Mouse (Mus musculus) lung, embryonic 15.5 days (tissue): ENCODE results near the gene Gm10273. TPM values are rescaled to one million over a fixed set of nuclear protein-coding genes. Genes with fewer than 3 reads are reported as not detected.

Experiments
- ATAC-seq: fragments of 200-750 bp; cut with Nextera tagmentation; 2 replicates; pipeline ENCODE4 v1.8.0; 2017; ENCODE audit warnings: moderate number of reproducible peaks, borderline replicate concordance; ENCODE audit not compliant: low FRiP score, low TSS enrichment; ENCODE audit errors: extremely low read depth
- H3K27ac ChIP-seq: fragments of 300-500 bp; sonication (generic); 2 replicates; pipeline ENCODE4 v1.5.1; 2015; ENCODE audit warnings: moderate library complexity, mild to moderate bottlenecking, inconsistent platforms
- H3K27me3 ChIP-seq: fragments of 300-500 bp; sonication (generic); 2 replicates; pipeline ENCODE4 v1.6.1; 2015; ENCODE audit warnings: inconsistent platforms
- H3K36me3 ChIP-seq: fragments of 300-500 bp; sonication (generic); 2 replicates; pipeline ENCODE4 v1.6.1; 2015; ENCODE audit warnings: inconsistent platforms
- H3K4me1 ChIP-seq: fragments of 300-500 bp; sonication (generic); 2 replicates; pipeline ENCODE4 v1.6.1; 2015; ENCODE audit warnings: inconsistent platforms
- H3K4me2 ChIP-seq: fragments of 300-500 bp; sonication (generic); 2 replicates; pipeline ENCODE4 v1.6.1; 2015; ENCODE audit warnings: inconsistent platforms, mild to moderate bottlenecking, moderate library complexity
- H3K4me3 ChIP-seq: fragments of 300-500 bp; sonication (generic); 2 replicates; pipeline ENCODE4 v1.5.1; 2015; ENCODE audit warnings: mild to moderate bottlenecking, inconsistent platforms
- H3K9ac ChIP-seq: fragments of 300-500 bp; sonication (generic); 2 replicates; pipeline ENCODE4 v1.6.1; 2015; ENCODE audit warnings: inconsistent platforms
- H3K9me3 ChIP-seq: fragments of 300-500 bp; sonication (generic); 2 replicates; pipeline ENCODE4 v1.6.1; 2016; ENCODE audit warnings: inconsistent platforms
- WGBS: fragments of 180-500 bp; shearing (Covaris S2); methylation state at CpG from one replicate; pipeline ENCODE4 v1.1.7; 2015; 5-methylcytosine and 5-hydroxymethylcytosine counted together
- polyA plus RNA-seq: library from polyadenylated mRNA; unstranded; fragments of >200 nt; fragmentation: Nextera tagmentation; extraction: Ambion mirVana; gene quantifications from 2 replicates; pipeline ENCODE4 v1.2.1, GENCODE M21; 2015

Gm10273 gene
- polyA plus RNA-seq, 1 experiment from 2014 or later, result 5.7 TPM

DNA sequence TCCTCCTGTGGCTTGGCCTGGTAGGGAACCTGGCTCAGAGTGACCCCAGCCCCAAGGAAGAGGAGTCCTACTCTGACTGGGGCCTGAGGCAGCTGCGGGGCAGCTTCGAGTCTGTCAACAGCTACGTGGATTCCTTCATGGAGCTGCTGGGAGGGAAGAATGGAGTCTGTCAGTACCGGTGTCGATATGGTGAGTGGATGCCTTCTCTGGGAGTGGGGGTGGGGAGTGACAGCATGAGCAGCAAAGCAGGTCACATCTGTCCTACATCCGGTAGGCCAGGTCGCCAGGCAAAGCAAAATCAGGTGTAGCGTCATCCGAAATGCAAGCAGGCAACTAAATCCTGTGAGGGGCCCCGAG, 8.3 kb downstream of the Gm10273 start:
- ATAC-seq, result no peak
- 53% methylated on average over 10 of the region's 10 CpGs for WGBS
- H3K36me3 ChIP-seq, result no peaks in the 10 kb centered on the region
- no peaks in the 10 kb centered on the region for H3K9me3 ChIP-seq
- no peak overlapping the region for H3K27ac ChIP-seq
- no peak overlapping the region for H3K4me3 ChIP-seq
- H3K9ac ChIP-seq, result no peak overlapping the region
- no peak overlapping the region for H3K4me2 ChIP-seq
- H3K27me3 ChIP-seq, result no peaks in the 10 kb centered on the region
- no peaks in the 10 kb centered on the region for H3K4me1 ChIP-seq

DNA sequence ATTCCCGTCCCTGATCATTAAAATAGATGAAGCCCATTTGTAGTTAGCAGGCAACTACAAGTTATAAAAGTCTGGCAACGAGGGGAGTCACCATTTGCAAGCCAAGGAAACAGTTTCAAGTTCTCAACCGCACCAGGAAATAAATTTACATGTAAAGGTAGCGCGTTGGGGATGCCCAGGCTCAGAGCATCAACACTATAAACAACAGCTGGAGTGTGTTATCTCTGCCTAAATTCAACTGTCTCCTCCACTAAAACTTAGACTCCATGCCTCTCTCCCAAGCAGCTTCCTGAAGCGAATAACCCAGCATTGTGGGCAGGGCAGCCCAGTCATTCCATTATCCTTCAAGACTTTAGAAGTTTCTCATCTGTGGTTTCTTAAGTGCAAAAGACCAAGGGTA, 13.1 kb downstream of the Gm10273 start:
- H3K27me3 ChIP-seq, result no peaks in the 10 kb centered on the region
- H3K4me3 ChIP-seq, result no peak overlapping the region
- no peaks in the 10 kb centered on the region for H3K9me3 ChIP-seq
- no peak overlapping the region for H3K4me2 ChIP-seq
- ATAC-seq, result no peak
- no peaks in the 10 kb centered on the region for H3K4me1 ChIP-seq
- no peak overlapping the region for H3K9ac ChIP-seq
- H3K36me3 ChIP-seq, result no peaks in the 10 kb centered on the region
- no peak overlapping the region for H3K27ac ChIP-seq
- WGBS, result 46% methylated on average over 6 of the region's 6 CpGs

DNA sequence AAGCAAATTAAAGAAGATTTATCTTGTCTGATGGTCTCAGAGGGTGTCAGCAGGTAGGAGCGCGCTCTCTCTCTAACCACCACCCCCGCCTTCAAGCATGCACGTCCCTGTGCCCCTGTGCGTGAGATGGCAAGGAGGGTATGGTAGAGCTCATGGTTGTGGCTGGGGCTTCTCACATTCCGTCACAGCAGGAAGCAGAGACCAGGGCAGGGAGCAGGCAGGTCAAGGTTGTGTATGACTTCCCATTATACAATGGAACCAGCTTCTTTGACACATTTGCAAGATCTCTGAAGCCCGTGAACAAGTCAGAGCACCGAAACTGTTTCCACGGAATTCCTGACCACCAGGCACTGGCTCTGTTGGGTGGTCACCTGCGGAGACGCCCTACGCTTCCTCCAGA, 14.8 kb downstream of the Gm10273 start:
- no peak overlapping the region for H3K27ac ChIP-seq
- no peaks in the 10 kb centered on the region for H3K4me1 ChIP-seq
- no peak for ATAC-seq
- H3K4me3 ChIP-seq, result no peak overlapping the region
- H3K4me2 ChIP-seq, result no peak overlapping the region
- WGBS, result 70% methylated on average over 12 of the region's 12 CpGs
- H3K27me3 ChIP-seq, result no peaks in the 10 kb centered on the region
- no peaks in the 10 kb centered on the region for H3K9me3 ChIP-seq
- H3K36me3 ChIP-seq, result no peaks in the 10 kb centered on the region
- no peak overlapping the region for H3K9ac ChIP-seq

DNA sequence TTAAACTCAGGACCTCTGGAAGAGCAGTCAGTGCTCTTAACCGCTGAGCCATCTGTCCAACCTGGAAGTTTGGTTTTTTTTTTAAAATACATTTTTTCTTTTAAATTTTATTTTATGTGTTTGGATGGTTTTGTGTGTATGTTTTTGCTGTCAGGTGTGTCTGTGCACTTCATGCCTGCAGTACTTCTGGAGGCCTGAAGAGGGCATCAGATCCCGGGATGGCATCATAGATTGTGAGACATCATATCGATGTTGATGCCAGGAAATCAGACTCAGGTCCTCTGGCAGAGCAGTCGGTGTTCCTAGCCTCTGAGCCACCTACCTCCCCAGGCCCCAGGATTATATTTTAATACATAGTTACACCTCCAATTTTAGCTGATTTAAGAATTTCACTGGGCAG, 18.3 kb downstream of the Gm10273 start:
- no peaks in the 10 kb centered on the region for H3K4me1 ChIP-seq
- no peak overlapping the region for H3K4me2 ChIP-seq
- no peak for ATAC-seq
- no peaks in the 10 kb centered on the region for H3K27me3 ChIP-seq
- WGBS, result 91% methylated on average over 4 of the region's 4 CpGs
- H3K9me3 ChIP-seq, result no peaks in the 10 kb centered on the region
- no peaks in the 10 kb centered on the region for H3K36me3 ChIP-seq
- no peak overlapping the region for H3K4me3 ChIP-seq
- H3K9ac ChIP-seq, result no peak overlapping the region
- no peak overlapping the region for H3K27ac ChIP-seq

DNA sequence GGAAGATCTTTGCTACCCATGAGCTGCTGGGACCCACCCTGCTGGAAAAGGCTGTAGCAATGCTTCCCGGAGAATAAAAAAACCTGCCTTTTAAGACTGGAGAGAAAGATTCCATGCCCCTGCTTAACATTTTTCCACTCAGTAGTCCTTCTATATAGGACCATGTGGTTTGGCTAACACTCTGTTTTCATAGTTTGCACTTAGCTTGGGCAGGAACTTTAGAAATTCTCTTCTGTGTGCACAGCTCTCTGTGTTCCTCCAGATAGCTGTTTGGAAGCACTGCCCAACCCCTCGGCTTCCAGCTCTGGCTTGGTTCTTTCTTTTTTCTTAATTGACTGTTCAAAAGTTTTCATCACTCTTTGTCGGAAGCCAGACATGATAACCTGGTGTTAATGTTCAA, 21.2 kb downstream of the Gm10273 start:
- Histone ChIP-seq H3K9me3 (no peaks in the 10 kb centered on the region), H3K4me3 (no peak overlapping the region), H3K4me1 (no peaks in the 10 kb centered on the region), H3K36me3 (no peaks in the 10 kb centered on the region), H3K27ac (no peak overlapping the region), H3K9ac (no peak overlapping the region), H3K27me3 (no peaks in the 10 kb centered on the region), H3K4me2 (no peak overlapping the region)
- 56% methylated on average over 3 of the region's 3 CpGs for WGBS
- ATAC-seq, result no peak

DNA sequence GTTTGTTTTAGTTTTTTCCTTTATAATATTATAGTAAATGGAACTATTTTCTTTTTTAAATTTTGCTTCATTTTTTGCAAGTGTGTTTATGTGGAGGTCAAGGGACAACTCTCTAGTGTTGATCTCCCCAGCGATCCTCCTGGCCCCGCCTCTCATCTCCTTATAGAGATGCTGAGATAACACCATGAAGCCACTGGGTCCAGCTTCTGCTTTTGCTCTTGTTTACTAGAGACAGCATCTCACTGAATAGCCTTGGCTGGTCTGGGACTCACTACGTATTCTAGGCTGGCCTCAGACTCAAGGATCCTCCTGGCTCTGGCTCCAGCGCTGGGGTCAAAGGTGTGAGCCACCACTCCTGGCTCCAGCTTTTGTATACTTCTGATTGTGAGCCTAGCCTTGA, 24.1 kb downstream of the Gm10273 start:
- H3K4me1 ChIP-seq, result peaks cover 8% of the 10 kb centered on the region; the same call in 1 of the 2 replicates
- no peaks in the 10 kb centered on the region for H3K27me3 ChIP-seq
- no peaks in the 10 kb centered on the region for H3K36me3 ChIP-seq
- H3K4me2 ChIP-seq, result no peak overlapping the region
- no peak overlapping the region for H3K4me3 ChIP-seq
- WGBS, result 79% methylated on average over 4 of the region's 4 CpGs
- H3K9ac ChIP-seq, result no peak overlapping the region
- no peaks in the 10 kb centered on the region for H3K9me3 ChIP-seq
- ATAC-seq, result no peak
- H3K27ac ChIP-seq, result no peak overlapping the region

DNA sequence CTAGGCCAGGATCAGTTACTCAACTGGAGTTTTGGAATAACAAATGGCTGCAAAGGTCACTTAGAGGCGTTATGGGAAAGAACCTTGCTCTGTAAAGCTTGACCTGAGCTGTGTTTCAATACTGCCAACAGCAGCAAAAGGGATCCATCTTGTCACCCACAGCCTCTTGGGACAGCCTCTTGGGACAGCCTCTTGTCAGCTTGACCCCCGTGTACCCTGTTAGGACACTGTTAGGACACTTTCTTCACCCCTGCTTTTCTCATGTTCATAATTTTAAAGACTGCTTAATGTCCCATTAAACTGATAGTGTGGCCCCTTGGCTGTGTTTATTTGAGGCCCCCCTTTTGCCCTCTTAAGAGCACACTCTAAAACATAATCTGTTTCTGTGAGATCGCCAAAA, 29.0 kb downstream of the Gm10273 start:
- peaks cover 17% of the 10 kb centered on the region; the same call in 1 of the 2 replicates for H3K4me1 ChIP-seq
- no peak overlapping the region for H3K4me2 ChIP-seq
- H3K27ac ChIP-seq, result no peak overlapping the region
- ATAC-seq, result no peak
- H3K4me3 ChIP-seq, result no peak overlapping the region
- no peaks in the 10 kb centered on the region for H3K36me3 ChIP-seq
- H3K27me3 ChIP-seq, result no peaks in the 10 kb centered on the region
- 33% methylated on average over 3 of the region's 3 CpGs for WGBS
- no peak overlapping the region for H3K9ac ChIP-seq
- no peaks in the 10 kb centered on the region for H3K9me3 ChIP-seq

DNA sequence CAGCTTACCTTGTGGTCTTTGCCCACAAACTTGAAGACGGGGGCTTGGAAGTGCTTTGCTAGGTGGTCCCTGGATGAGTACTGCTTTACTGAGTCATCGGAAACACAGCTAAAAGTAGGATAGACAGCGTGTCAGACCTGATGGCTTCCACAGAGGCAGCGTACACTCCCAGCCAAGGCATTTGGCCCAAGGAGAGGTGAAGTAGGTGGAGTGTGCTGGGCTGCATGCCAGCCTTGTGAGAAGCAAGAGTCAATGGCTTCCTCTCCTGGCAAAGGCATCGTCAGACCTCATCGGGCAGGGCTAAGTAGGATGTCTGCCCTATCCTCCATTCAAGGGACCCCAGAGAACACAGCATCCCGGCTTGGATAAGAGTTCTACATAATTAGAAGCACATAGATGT, 29.9 kb downstream of the Gm10273 start:
- 0 out of 2 replicates have a peak, but pooled peaks have one; percentile 52 for ATAC-seq
- Histone ChIP-seq H3K9ac (no peak overlapping the region), H3K27ac (no peak overlapping the region), H3K4me3 (no peak overlapping the region), H3K4me1 (peaks cover 17% of the 10 kb centered on the region; the same call in 1 of the 2 replicates), H3K27me3 (no peaks in the 10 kb centered on the region), H3K4me2 (no peak overlapping the region), H3K36me3 (no peaks in the 10 kb centered on the region), H3K9me3 (no peaks in the 10 kb centered on the region)
- 57% methylated on average over 7 of the region's 7 CpGs for WGBS

DNA sequence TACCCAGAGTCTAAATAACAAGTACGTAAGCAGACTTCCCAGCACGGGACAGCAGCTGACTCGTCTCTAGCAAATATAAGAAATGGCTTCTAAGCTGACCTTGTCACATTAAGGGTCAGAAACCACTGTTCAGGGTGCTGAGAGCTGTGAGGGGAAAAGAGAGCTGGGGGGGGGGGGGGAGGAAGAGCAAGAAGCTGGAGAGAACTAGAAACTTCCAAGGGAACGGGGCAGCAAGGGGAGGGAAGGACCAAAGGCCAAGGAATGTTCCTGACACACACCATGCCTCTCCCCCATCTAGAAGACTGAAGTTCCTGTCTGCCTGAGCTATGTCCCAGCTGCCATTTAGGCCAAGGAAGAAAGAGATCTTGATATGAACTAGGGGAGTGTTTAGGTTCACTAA, 30.9 kb downstream of the Gm10273 start:
- Histone ChIP-seq H3K4me1 (peaks cover 17% of the 10 kb centered on the region; the same call in 1 of the 2 replicates), H3K4me2 (no peak overlapping the region), H3K36me3 (no peaks in the 10 kb centered on the region), H3K9ac (no peak overlapping the region), H3K4me3 (no peak overlapping the region), H3K27ac (no peak overlapping the region), H3K27me3 (no peaks in the 10 kb centered on the region), H3K9me3 (no peaks in the 10 kb centered on the region)
- ATAC-seq, result no peak
- WGBS, result 40% methylated on average over 4 of the region's 4 CpGs

DNA sequence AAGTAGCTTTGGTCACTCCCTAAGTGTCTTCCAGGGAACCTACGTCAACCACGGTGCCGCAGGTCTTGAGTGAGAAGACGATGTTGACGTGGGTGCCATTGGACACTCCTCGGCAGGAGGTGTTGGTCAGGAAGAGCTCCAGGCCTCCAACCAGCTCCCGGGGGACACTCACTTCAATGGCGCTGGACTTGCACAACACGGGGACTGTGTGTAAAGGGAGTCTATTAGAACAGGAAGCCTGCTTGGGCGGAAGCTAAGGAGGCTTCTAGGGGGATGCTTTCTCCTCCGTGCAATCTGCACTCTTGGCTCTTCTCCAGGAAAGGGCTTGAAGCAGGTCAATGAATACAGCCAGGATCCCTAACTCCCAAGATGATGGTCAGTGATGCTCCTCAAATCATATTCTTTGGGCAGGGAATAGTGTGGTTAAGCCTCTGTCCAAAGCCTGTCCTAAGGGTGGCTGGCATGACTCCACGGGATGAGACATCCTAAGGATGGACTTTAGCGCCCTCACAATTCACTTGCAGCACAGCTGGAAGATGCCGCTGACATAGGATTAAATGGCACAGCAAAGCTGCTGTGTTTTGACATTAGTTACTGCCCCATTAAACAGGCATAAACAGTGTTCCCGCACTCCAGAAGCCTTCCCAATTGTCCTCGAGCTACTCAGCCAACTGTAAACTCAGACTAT, 34.2 kb downstream of the Gm10273 start:
- H3K4me3 ChIP-seq, result no peak overlapping the region
- 74% methylated on average over 16 of the region's 16 CpGs for WGBS
- H3K4me2 ChIP-seq, result no peak overlapping the region
- peaks cover 8% of the 10 kb centered on the region; the same call in 1 of the 2 replicates for H3K4me1 ChIP-seq
- H3K36me3 ChIP-seq, result no peaks in the 10 kb centered on the region
- no peak for ATAC-seq
- no peaks in the 10 kb centered on the region for H3K9me3 ChIP-seq
- H3K9ac ChIP-seq, result no peak overlapping the region
- H3K27me3 ChIP-seq, result no peaks in the 10 kb centered on the region
- no peak overlapping the region for H3K27ac ChIP-seq

DNA sequence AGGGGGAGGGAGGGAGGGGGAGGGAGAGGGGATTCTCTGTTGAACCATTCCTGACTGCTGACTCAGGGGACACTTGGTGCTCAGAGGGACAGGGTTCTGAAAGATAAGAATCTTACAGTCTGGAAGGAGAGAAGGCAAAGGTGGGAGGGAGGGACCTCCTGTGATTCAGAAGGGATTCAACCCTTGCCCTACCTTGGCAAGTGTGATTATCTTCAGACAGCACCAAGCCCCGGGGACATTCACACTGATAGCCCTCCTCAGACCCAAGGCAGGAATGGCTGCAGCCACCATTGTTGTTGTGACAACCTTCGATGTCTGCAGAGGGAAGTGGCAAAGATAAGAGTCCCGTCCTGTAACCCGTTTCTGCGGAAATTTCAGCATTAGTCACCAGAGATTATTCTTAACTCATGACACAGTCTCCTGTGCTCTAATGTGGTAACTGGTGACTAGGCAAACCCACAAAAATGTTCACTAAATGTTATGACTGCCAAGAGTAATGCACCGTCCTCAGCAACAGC, 35.3 kb downstream of the Gm10273 start:
- no peaks in the 10 kb centered on the region for H3K4me1 ChIP-seq
- no peak overlapping the region for H3K9ac ChIP-seq
- ATAC-seq, result 0 out of 2 replicates have a peak, but pooled peaks have one; percentile 42
- H3K9me3 ChIP-seq, result no peaks in the 10 kb centered on the region
- no peak overlapping the region for H3K4me3 ChIP-seq
- 26% methylated on average over 6 of the region's 6 CpGs for WGBS
- no peaks in the 10 kb centered on the region for H3K36me3 ChIP-seq
- H3K27ac ChIP-seq, result no peak overlapping the region
- H3K27me3 ChIP-seq, result no peaks in the 10 kb centered on the region
- H3K4me2 ChIP-seq, result no peak overlapping the region

DNA sequence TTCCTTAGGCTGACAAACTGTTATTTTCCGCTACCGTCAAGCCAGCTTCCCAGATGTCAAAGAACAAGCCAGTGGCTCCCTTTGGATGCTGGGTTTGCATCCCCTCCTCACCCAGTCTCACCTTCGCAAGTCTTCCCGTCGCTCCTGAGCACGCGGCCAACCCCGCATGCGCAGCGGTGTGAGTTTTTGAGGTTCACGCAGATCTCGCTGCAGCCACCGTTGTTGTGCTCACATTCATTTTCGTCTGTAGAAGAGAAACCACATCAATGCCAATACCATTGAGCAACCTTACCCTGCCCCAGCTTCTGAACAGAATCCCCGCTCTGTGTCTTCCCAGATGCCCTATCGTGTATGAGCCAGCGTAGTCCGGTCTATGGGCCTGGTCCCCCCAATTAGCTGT, 40.3 kb downstream of the Gm10273 start:
- Histone ChIP-seq H3K9me3 (no peaks in the 10 kb centered on the region), H3K27ac (no peak overlapping the region), H3K27me3 (no peaks in the 10 kb centered on the region), H3K4me1 (peaks cover 18% of the 10 kb centered on the region), H3K36me3 (no peaks in the 10 kb centered on the region), H3K4me3 (no peak overlapping the region), H3K9ac (no peak overlapping the region), H3K4me2 (no peak overlapping the region)
- no peak for ATAC-seq
- WGBS, result 93% methylated on average over 18 of the region's 18 CpGs
